Mouse (Mus musculus): Measurements from ENCODE around the gene Cxcr4. TPM values are rescaled to one million over a fixed set of nuclear protein-coding genes. Genes with fewer than 3 reads are reported as not detected.
"Not testable (repeated sequence)": the region's sequence is repeated elsewhere in the genome, so short reads cannot be mapped to it uniquely, and the experiment has no call there.

The Cxcr4 gene
- polyA plus RNA-seq, 1 experiment from 2014 or later: 18.5 TPM

DNA sequence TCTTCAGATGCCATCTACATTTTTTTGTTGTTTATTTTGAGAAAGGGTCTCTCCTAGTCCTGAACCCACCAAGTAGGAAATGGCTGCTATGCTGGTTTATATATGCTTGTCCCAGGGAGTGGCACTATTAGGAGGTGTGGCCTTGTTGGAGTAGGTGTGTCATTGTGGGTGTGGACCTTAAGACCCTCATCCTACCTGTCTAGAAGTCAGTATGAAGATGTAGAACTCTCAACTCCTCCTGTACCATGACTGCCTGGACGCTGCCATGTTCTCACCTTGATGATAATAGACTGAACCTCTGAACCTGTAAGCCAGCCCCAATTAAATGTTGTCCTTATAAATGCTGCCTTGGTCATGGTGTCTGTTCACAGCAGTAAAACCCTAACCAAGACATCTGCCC is 7.4 kb downstream of the Cxcr4 start:
- not testable (repeated sequence) for H3K4me3 ChIP-seq; DNase-seq (ENCODE audit: low spot score); H3K27me3 ChIP-seq (ENCODE audit: insufficient read depth, poor library complexity, severe bottlenecking); H3K9me3 ChIP-seq
- WGBS: 89% methylated on average over 1 of the region's 1 CpGs
- H3K27ac ChIP-seq: peak overlapping the region; percentile 85
- H3K4me1 ChIP-seq (replicated peaks): peaks cover 64% of the 10 kb centered on the region
- H3K36me3 ChIP-seq: peaks cover 23% of the 10 kb centered on the region

DNA sequence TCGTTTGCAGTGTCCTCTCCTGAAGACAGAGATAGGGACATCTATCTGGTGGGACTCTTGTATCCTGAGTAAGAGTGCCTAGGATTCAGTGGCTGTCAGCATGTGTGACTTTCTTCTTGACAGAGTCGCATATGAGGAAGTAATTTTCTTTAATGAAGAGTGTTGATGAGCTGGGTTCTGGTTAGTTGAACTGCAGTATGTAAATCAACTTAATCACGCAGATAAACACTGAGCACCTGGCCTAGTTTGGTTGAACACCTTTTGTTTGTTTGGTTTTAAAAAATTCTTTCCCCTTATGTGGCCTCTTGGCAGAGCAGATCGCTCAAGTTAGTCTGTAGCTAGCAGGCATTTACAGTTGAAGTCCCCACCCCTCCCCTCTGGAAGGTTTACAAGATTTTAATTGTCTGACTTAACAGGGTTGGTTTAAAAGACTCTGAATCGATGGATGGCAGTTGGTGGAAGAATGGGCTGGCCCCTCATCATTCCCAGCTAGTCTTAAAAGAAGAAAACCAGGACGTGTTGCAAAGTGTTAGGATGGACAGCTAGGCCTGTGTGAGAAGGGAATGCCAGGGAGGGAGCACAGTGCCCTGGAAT is 8.7 kb downstream of the Cxcr4 start:
- Histone ChIP-seq H3K27ac (peak overlapping the region; percentile 85), H3K27me3 (ENCODE audit: insufficient read depth, poor library complexity, severe bottlenecking) (no peaks in the 10 kb centered on the region), H3K4me3 (no peak overlapping the region), H3K4me1 (replicated peaks) (peaks cover 65% of the 10 kb centered on the region), H3K9me3 (peaks cover 4% of the 10 kb centered on the region; the same call in 1 of the 2 replicates), H3K36me3 (peaks cover 11% of the 10 kb centered on the region)
- WGBS: 66% methylated on average over 6 of the region's 6 CpGs
- no peak for DNase-seq (ENCODE audit: low spot score)

- no peak for DNase-seq (ENCODE audit: low spot score)
- H3K4me1 ChIP-seq (replicated peaks): peaks cover 52% of the 10 kb centered on the region
- H3K4me3 ChIP-seq: no peak overlapping the region
- no peaks in the 10 kb centered on the region for H3K27me3 ChIP-seq (ENCODE audit: insufficient read depth, poor library complexity, severe bottlenecking)
- H3K36me3 ChIP-seq: no peaks in the 10 kb centered on the region
- H3K9me3 ChIP-seq: peaks cover 4% of the 10 kb centered on the region; the same call in 1 of the 2 replicates
- WGBS: 91% methylated on average over 3 of the region's 3 CpGs
- no peak overlapping the region for H3K27ac ChIP-seq
Observed at GRCm38 (mm10) chr1:128580321-128580720, 11.8 kb downstream of the Cxcr4 start.

- H3K9me3 ChIP-seq: peaks cover 4% of the 10 kb centered on the region; the same call in 1 of the 2 replicates
Observed at GRCm38 (mm10) chr1:128578454-128578853, 13.6 kb downstream of the Cxcr4 start.

DNA sequence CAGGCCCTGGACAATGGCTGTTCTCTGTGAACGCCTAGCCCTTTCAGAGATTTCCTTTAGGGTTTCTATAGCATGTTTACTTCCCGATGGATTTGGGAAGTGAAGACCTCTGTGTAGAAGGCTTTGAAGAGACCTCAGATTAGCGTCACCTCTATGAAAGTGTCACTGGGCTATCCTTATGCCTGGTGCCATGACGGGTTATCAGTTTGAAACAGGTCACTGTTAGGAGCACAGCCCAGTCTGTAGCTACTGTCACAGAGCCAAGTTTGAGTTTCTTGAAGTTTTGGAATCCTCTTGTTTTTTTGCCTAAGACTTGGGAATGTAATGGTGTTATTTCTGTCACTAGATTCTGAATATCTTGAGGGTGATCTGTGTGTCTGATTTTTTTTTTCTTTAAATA is 17.0 kb downstream of the Cxcr4 start:
- Histone ChIP-seq H3K4me3 (no peak overlapping the region), H3K9me3 (no peaks in the 10 kb centered on the region), H3K4me1 (replicated peaks) (peaks cover 29% of the 10 kb centered on the region), H3K27me3 (ENCODE audit: insufficient read depth, poor library complexity, severe bottlenecking) (no peaks in the 10 kb centered on the region), H3K27ac (no peak overlapping the region), H3K36me3 (no peaks in the 10 kb centered on the region)
- no peak for DNase-seq (ENCODE audit: low spot score)
- 84% methylated on average over 4 of the region's 4 CpGs for WGBS

More at GRCm38 (mm10) chr1:128578454-128578853, 13.6 kb downstream of the Cxcr4 start:
- H3K27me3 ChIP-seq (ENCODE audit: insufficient read depth, poor library complexity, severe bottlenecking): no peaks in the 10 kb centered on the region
- peak overlapping the region; percentile 73 for H3K27ac ChIP-seq
- no peak for DNase-seq (ENCODE audit: low spot score)
- 36% methylated on average over 2 of the region's 2 CpGs for WGBS
- no peaks in the 10 kb centered on the region for H3K36me3 ChIP-seq
- H3K4me3 ChIP-seq: no peak overlapping the region
- H3K4me1 ChIP-seq (replicated peaks): peaks cover 34% of the 10 kb centered on the region

DNA sequence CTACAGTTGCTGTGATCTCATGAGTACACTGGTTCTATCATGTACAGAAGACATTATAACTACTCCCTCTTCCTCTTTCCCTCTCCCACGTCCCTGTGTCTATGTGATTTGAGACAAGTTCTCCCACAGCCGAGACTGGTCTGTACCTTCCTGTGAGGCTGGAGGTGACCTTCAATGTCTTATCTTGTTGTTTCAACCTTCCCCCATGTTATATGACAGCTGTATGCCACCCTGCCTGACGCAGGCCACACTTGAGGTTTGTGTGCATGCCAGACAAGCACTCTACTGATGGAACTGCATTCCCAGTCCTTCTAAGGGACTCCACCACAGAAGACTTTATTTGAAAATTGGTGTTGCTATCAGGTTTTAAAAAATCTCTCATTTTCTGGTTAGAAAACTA is 21.1 kb downstream of the Cxcr4 start:
- 91% methylated on average over 3 of the region's 3 CpGs for WGBS
- Histone ChIP-seq H3K27ac (no peak overlapping the region), H3K9me3 (no peaks in the 10 kb centered on the region), H3K36me3 (no peaks in the 10 kb centered on the region), H3K27me3 (ENCODE audit: insufficient read depth, poor library complexity, severe bottlenecking) (no peaks in the 10 kb centered on the region), H3K4me1 (replicated peaks) (peaks cover 13% of the 10 kb centered on the region; the same call in 1 of the 2 replicates), H3K4me3 (no peak overlapping the region)
- no peak for DNase-seq (ENCODE audit: low spot score)

DNA sequence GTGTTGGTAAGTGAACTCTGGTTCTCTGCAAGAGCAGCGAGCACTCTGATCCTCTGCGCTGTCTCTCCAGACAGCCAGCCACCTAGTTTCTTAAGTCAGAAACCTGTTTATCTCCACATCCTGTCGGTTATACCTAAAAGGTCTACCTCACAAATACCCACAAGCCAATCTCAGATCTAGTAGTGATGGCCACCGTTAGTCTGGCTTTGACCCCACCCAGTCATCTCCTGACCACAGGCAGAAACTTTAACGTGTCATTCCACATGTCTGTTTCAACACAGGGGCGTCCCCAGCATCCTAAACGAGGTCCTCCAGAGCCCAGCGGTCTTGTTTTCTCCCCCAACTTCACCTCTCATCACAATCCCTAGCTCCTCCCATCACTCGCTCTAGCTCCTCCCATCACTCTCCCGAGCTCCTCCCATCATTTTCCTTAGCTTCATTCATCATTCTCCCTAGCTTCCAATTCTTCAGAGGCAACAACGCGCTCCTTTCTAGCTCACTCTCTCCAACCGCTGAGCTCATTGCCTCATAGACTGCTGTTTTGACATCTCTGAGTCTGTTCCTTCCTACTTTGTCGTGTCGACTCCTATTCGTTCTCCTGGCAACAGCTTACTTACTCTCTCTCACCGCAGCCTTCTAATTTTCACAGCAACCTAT is 22.0 kb downstream of the Cxcr4 start:
- peaks cover 14% of the 10 kb centered on the region; the same call in 1 of the 2 replicates for H3K4me1 ChIP-seq (replicated peaks)
- DNase-seq (ENCODE audit: low spot score): no peak
- no peak overlapping the region for H3K27ac ChIP-seq
- no peaks in the 10 kb centered on the region for H3K27me3 ChIP-seq (ENCODE audit: insufficient read depth, poor library complexity, severe bottlenecking)
- H3K36me3 ChIP-seq: no peaks in the 10 kb centered on the region
- no peaks in the 10 kb centered on the region for H3K9me3 ChIP-seq
- WGBS: 84% methylated on average over 17 of the region's 17 CpGs
- no peak overlapping the region for H3K4me3 ChIP-seq

- no peak overlapping the region for H3K4me3 ChIP-seq
- H3K36me3 ChIP-seq: no peaks in the 10 kb centered on the region
- peaks cover 14% of the 10 kb centered on the region; the same call in 1 of the 2 replicates for H3K4me1 ChIP-seq (replicated peaks)
- 84% methylated on average over 12 of the region's 12 CpGs for WGBS
- H3K27me3 ChIP-seq (ENCODE audit: insufficient read depth, poor library complexity, severe bottlenecking): no peaks in the 10 kb centered on the region
- peak overlapping the region; percentile 45 for H3K27ac ChIP-seq
- DNase-seq (ENCODE audit: low spot score): no peak
- no peaks in the 10 kb centered on the region for H3K9me3 ChIP-seq
Observed at GRCm38 (mm10) chr1:128567224-128568197, 24.6 kb downstream of the Cxcr4 start.

DNA sequence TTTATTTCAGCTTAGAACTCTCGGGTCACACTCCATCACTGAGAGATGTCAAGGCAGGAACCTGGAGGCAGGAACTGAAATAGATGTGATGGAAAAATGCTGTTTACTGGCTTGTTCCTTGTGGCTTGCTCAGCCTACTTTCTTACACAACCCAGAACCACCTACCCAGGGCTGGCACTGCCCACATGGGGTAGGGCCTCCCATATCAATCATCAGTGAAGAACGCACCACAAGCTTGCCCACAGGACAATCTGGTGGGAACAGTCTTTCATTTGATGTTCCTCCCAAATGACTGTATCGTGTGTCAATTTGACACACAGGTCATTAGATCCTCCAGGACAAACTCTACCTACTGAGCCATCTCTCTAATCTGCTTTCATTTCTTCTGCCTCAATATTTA is 28.2 kb downstream of the Cxcr4 start:
- no peak overlapping the region for H3K27ac ChIP-seq
- no peak for DNase-seq (ENCODE audit: low spot score)
- no peaks in the 10 kb centered on the region for H3K27me3 ChIP-seq (ENCODE audit: insufficient read depth, poor library complexity, severe bottlenecking)
- no peaks in the 10 kb centered on the region for H3K9me3 ChIP-seq
- WGBS: 83% methylated on average over 3 of the region's 3 CpGs
- peaks cover 28% of the 10 kb centered on the region for H3K4me1 ChIP-seq (replicated peaks)
- no peaks in the 10 kb centered on the region for H3K36me3 ChIP-seq
- H3K4me3 ChIP-seq: no peak overlapping the region

- Histone ChIP-seq H3K27ac (peak overlapping the region; percentile 46; the same call in 1 of the 2 replicates), H3K4me1 (replicated peaks) (peaks cover 19% of the 10 kb centered on the region), H3K36me3 (no peaks in the 10 kb centered on the region), H3K4me3 (no peak overlapping the region), H3K27me3 (ENCODE audit: insufficient read depth, poor library complexity, severe bottlenecking) (no peaks in the 10 kb centered on the region), H3K9me3 (no peaks in the 10 kb centered on the region)
- WGBS: 86% methylated on average over 9 of the region's 9 CpGs
- no peak for DNase-seq (ENCODE audit: low spot score)
Observed at GRCm38 (mm10) chr1:128561325-128561874, 30.7 kb downstream of the Cxcr4 start.

- no peaks in the 10 kb centered on the region for H3K36me3 ChIP-seq
- DNase-seq (ENCODE audit: low spot score): no peak
- WGBS: 76% methylated on average over 14 of the region's 14 CpGs
- H3K4me1 ChIP-seq (replicated peaks): peaks cover 13% of the 10 kb centered on the region
- no peak overlapping the region for H3K4me3 ChIP-seq
- H3K27me3 ChIP-seq (ENCODE audit: insufficient read depth, poor library complexity, severe bottlenecking): no peaks in the 10 kb centered on the region
- H3K27ac ChIP-seq: peak overlapping the region; percentile 68
- H3K9me3 ChIP-seq: no peaks in the 10 kb centered on the region
Observed at GRCm38 (mm10) chr1:128560452-128561324, 31.4 kb downstream of the Cxcr4 start.

DNA sequence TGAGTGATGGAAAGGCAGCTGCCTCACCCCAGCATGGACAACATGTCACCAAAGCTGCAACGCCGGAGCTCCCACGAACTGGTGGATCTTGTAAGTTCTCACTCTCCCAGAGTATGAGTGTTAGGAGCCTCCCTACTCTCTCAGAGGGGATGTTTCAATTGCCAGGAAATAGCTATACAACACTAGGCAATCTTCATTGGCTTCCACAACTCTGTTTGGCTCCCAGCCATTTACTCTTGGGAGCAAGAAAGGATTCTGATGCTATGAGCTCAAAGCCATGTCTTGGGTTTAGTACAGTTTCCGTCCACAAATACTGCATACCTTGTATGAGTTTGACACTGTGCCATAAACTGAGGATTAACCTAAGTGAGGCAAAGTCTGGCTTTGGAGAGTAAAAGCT is 34.1 kb downstream of the Cxcr4 start:
- Histone ChIP-seq H3K4me3 (no peak overlapping the region), H3K4me1 (replicated peaks) (peaks cover 13% of the 10 kb centered on the region), H3K27ac (no peak overlapping the region), H3K27me3 (ENCODE audit: insufficient read depth, poor library complexity, severe bottlenecking) (no peaks in the 10 kb centered on the region), H3K9me3 (no peaks in the 10 kb centered on the region), H3K36me3 (no peaks in the 10 kb centered on the region)
- no peak for DNase-seq (ENCODE audit: low spot score)
- 92% methylated on average over 4 of the region's 4 CpGs for WGBS
